Mouse (Mus musculus) kidney, adult 10 weeks (tissue): ENCODE results near the gene Scgb2b3. TPM values are rescaled to one million over a fixed set of nuclear protein-coding genes. Genes with fewer than 3 reads are reported as not detected.

Experiments
- polyA plus RNA-seq: library from polyadenylated mRNA; stranded (reverse); fragments of 350-450 nt; fragmentation: Illumina TruSeq; extraction: RNeasy Lipid Tissue Mini Kit (QIAGEN cat#74804); gene quantifications from one replicate; pipeline ENCODE4 v1.2.3, GENCODE M21; 2014; ENCODE audit warnings: low read depth, low replicate concordance

Scgb2b3 gene
- not detected for polyA plus RNA-seq

DNA sequence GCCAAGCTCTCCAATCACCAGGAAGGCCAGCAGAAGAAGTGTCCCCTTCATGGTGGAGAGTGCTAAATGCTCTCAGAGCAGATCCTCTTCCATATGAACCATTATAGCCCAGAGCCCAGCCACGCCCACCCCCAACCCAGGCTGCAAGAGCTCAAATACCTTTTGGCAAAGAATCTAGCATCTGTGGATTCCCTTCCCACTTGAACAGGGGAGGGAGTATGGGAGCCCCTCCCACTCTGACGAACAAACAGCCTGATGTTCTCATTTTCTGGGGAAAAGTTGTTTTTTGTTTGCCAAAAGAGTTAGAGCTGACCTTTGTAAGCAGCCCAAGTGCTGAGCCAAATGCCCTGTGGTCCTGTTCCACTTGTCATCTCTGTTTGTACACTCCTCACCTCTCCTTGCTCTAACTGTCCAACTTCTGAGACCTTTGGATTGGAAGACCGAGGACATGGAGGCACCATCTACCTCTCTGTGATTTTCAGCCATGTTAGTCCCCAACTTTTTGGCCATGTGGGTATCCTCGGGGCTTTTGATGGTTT, at the start of gene Scgb2b3:
Gene Scgb2b3 (minus strand): TSS at position 51 of the 539 bp plus-strand sequence.

DNA sequence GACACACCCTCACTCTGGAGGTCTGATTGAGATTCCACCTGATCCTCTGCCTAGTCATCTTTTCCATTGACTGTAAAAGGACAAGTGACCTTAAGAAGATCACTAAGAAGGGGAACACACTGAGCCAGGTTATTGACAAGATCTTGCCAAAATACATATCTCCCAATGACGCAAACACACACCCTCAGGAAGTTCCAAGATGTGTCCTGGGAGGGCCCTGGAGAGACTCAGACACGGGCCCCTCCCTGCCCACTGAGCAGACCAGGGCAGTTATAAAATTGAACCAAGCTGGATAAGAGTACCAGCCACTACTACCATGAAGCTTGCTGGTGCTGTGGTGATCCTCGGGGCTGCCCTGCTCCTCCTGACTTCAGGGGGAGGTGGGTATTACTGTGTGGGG, 13.4 kb upstream of the Scgb2b3 start, which contains the start of gene Scgb1b3:
Gene Scgb1b3 (plus strand): TSS at position 301 of the 400 bp plus-strand sequence.

Other genes starting within 250 kb of the Scgb2b3 start
- 7.6 TPM for gene Hpn, start 246.8 kb downstream of the Scgb2b3 start, polyA plus RNA-seq
- 1.9 TPM for gene Scn1b, start 235.1 kb downstream of the Scgb2b3 start, polyA plus RNA-seq
- 3.3 TPM for gene Gramd1a, start 206.2 kb downstream of the Scgb2b3 start, polyA plus RNA-seq
- gene Scgb2b2, start 71.6 kb downstream of the Scgb2b3 start, polyA plus RNA-seq = not detected
- gene Scgb1b2, start 70.3 kb downstream of the Scgb2b3 start, polyA plus RNA-seq = not detected
- gene Scgb1b3, start 13.5 kb upstream of the Scgb2b3 start, polyA plus RNA-seq = not detected